Mouse (Mus musculus) stomach, embryonic 16.5 days (tissue): ENCODE measurements around the gene Epb41l2. TPM values are rescaled to one million over a fixed set of nuclear protein-coding genes. Genes with fewer than 3 reads are reported as not detected.

Experiments used
- ATAC-seq: fragments of 200-750 bp; cut with Nextera tagmentation; 2 replicates; pipeline ENCODE4 v1.8.0; 2017; ENCODE audit warnings: moderate number of reproducible peaks, moderate TSS enrichment; ENCODE audit not compliant: insufficient read depth, low FRiP score
- H3K27ac ChIP-seq: fragments of 300-500 bp; sonication (generic); 2 replicates; pipeline ENCODE4 v1.5.1; 2014; ENCODE audit warnings: low read length
- H3K27me3 ChIP-seq: fragments of 300-500 bp; sonication (generic); 2 replicates; pipeline ENCODE4 v1.6.1; 2014; ENCODE audit warnings: low read length, control low read depth, mixed read lengths; ENCODE audit not compliant: control insufficient read depth, insufficient read depth
- H3K36me3 ChIP-seq: fragments of 300-500 bp; sonication (generic); 2 replicates; pipeline ENCODE4 v1.6.1; 2014; ENCODE audit warnings: low read length; ENCODE audit not compliant: control insufficient read depth, insufficient read depth
- H3K4me1 ChIP-seq: fragments of 300-500 bp; sonication (generic); 2 replicates; pipeline ENCODE4 v1.6.1; 2014; ENCODE audit warnings: low read length, control low read depth, mixed read lengths; ENCODE audit not compliant: control insufficient read depth, insufficient read depth
- H3K4me2 ChIP-seq: fragments of 300-500 bp; sonication (generic); 2 replicates; pipeline ENCODE4 v1.6.1; 2014; ENCODE audit warnings: low read depth, low read length, mixed read lengths
- H3K4me3 ChIP-seq: fragments of 300-500 bp; sonication (generic); replicated peaks from 2 replicates; pipeline ENCODE4 v1.5.1; 2014; ENCODE audit warnings: mild to moderate bottlenecking, low read length
- H3K9ac ChIP-seq: fragments of 300-500 bp; sonication (generic); 2 replicates; pipeline ENCODE4 v1.6.1; 2014; ENCODE audit warnings: low read length
- H3K9me3 ChIP-seq: fragments of 300-500 bp; sonication (generic); replicated peaks from 2 replicates; pipeline ENCODE4 v1.6.1; 2016; ENCODE audit warnings: low read length, control low read depth; ENCODE audit not compliant: control insufficient read depth
- WGBS: fragments of 180-500 bp; shearing (Covaris S2); extraction: QIAGEN DNeasy Blood & Tissue Kit; methylation state at CpG from one replicate; pipeline ENCODE4 v1.1.7; 2014; 5-methylcytosine and 5-hydroxymethylcytosine counted together
- polyA plus RNA-seq: library from polyadenylated mRNA; unstranded; fragments of >200 nt; fragmentation: Nextera tagmentation; extraction: Ambion mirVana; gene quantifications from 2 replicates; pipeline ENCODE4 v1.2.1, GENCODE M21; 2015

The Epb41l2 gene
- polyA plus RNA-seq, 1 experiment from 2014 or later = 60.9 TPM

GRCm38 (mm10) chr10:25444198-25444783 lies 84.7 kb downstream of the Epb41l2 start:
- no peak overlapping the region for H3K9ac ChIP-seq
- 75% methylated on average over 5 of the region's 5 CpGs for WGBS

GRCm38 (mm10) chr10:25446953-25447525 lies 87.4 kb downstream of the Epb41l2 start:
- 58% methylated on average over 5 of the region's 5 CpGs for WGBS
- Histone ChIP-seq H3K4me3 (no peak overlapping the region), H3K4me1 (peaks cover 8% of the 10 kb centered on the region; the same call in 1 of the 2 replicates), H3K27ac (no peak overlapping the region; the same call in 1 of the 2 replicates), H3K36me3 (peaks cover 11% of the 10 kb centered on the region; the same call in 1 of the 2 replicates), H3K27me3 (no peaks in the 10 kb centered on the region), H3K4me2 (no peak overlapping the region), H3K9me3 (no peaks in the 10 kb centered on the region), H3K9ac (no peak overlapping the region)
- no peak; the same call in 1 of the 2 replicates for ATAC-seq

More at GRCm38 (mm10) chr10:25444198-25444783, 84.7 kb downstream of the Epb41l2 start:
- H3K36me3 ChIP-seq = peaks cover 11% of the 10 kb centered on the region; the same call in 1 of the 2 replicates
- peaks cover 8% of the 10 kb centered on the region; the same call in 1 of the 2 replicates for H3K4me1 ChIP-seq
- ATAC-seq = no peak
- H3K4me3 ChIP-seq = no peak overlapping the region
- H3K4me2 ChIP-seq = no peak overlapping the region
- no peaks in the 10 kb centered on the region for H3K9me3 ChIP-seq
- H3K27ac ChIP-seq = no peak overlapping the region
- H3K27me3 ChIP-seq = no peaks in the 10 kb centered on the region

- Histone ChIP-seq H3K4me2 (no peak overlapping the region), H3K4me3 (no peak overlapping the region), H3K27me3 (no peaks in the 10 kb centered on the region), H3K27ac (no peak overlapping the region), H3K36me3 (peaks cover 8% of the 10 kb centered on the region; the same call in 1 of the 2 replicates), H3K4me1 (peaks cover 8% of the 10 kb centered on the region; the same call in 1 of the 2 replicates), H3K9ac (no peak overlapping the region), H3K9me3 (no peaks in the 10 kb centered on the region)
- 75% methylated on average over 4 of the region's 4 CpGs for WGBS
- ATAC-seq = no peak
Observed at GRCm38 (mm10) chr10:25448676-25449075, 89.1 kb downstream of the Epb41l2 start.

GRCm38 (mm10) chr10:25449312-25450020 lies 89.9 kb downstream of the Epb41l2 start:
- 0 out of 2 replicates have a peak, but pooled peaks cover 2% of the 10 kb centered on the region for H3K36me3 ChIP-seq
- no peaks in the 10 kb centered on the region for H3K27me3 ChIP-seq
- H3K4me3 ChIP-seq = no peak overlapping the region
- peak overlapping the region; percentile 1; the same call in 1 of the 2 replicates for H3K4me2 ChIP-seq
- 26% methylated on average over 11 of the region's 11 CpGs for WGBS
- peak overlapping the region; percentile 1; the same call in 1 of the 2 replicates for H3K27ac ChIP-seq
- no peaks in the 10 kb centered on the region for H3K9me3 ChIP-seq
- no peak for ATAC-seq
- H3K9ac ChIP-seq = 0 out of 2 replicates have a peak overlapping the region, but pooled peaks have one; percentile 19
- peaks cover 8% of the 10 kb centered on the region; the same call in 1 of the 2 replicates for H3K4me1 ChIP-seq

- WGBS = 51% methylated on average over 9 of the region's 9 CpGs
- ATAC-seq = peak; percentile 50; the same call in 1 of the 2 replicates
Observed at GRCm38 (mm10) chr10:25453150-25453549, 93.6 kb downstream of the Epb41l2 start.

GRCm38 (mm10) chr10:25453772-25454171 lies 94.2 kb downstream of the Epb41l2 start:
- Histone ChIP-seq H3K27me3 (no peaks in the 10 kb centered on the region), H3K9me3 (no peaks in the 10 kb centered on the region), H3K36me3 (no peaks in the 10 kb centered on the region), H3K4me3 (no peak overlapping the region), H3K4me2 (no peak overlapping the region), H3K27ac (no peak overlapping the region), H3K4me1 (0 out of 2 replicates have a peak, but pooled peaks cover 5% of the 10 kb centered on the region), H3K9ac (no peak overlapping the region)
- 90% methylated on average over 10 of the region's 10 CpGs for WGBS
- no peak for ATAC-seq

More at GRCm38 (mm10) chr10:25453150-25453549, 93.6 kb downstream of the Epb41l2 start:
- Histone ChIP-seq H3K4me1 (0 out of 2 replicates have a peak, but pooled peaks cover 5% of the 10 kb centered on the region), H3K36me3 (no peaks in the 10 kb centered on the region), H3K27me3 (no peaks in the 10 kb centered on the region), H3K27ac (no peak overlapping the region), H3K4me2 (no peak overlapping the region), H3K4me3 (no peak overlapping the region), H3K9me3 (no peaks in the 10 kb centered on the region), H3K9ac (no peak overlapping the region)

GRCm38 (mm10) chr10:25457118-25457517 lies 97.5 kb downstream of the Epb41l2 start:
- 67% methylated on average over 6 of the region's 6 CpGs for WGBS
- no peaks in the 10 kb centered on the region for H3K27me3 ChIP-seq
- ATAC-seq = no peak
- no peak overlapping the region for H3K27ac ChIP-seq
- no peaks in the 10 kb centered on the region for H3K36me3 ChIP-seq
- no peaks in the 10 kb centered on the region for H3K4me1 ChIP-seq
- H3K9me3 ChIP-seq = no peaks in the 10 kb centered on the region
- H3K4me2 ChIP-seq = no peak overlapping the region
- no peak overlapping the region for H3K4me3 ChIP-seq
- H3K9ac ChIP-seq = no peak overlapping the region

GRCm38 (mm10) chr10:25457996-25458395 lies 98.4 kb downstream of the Epb41l2 start:
- no peak overlapping the region for H3K9ac ChIP-seq
- no peaks in the 10 kb centered on the region for H3K4me1 ChIP-seq
- H3K27ac ChIP-seq = no peak overlapping the region
- no peaks in the 10 kb centered on the region for H3K9me3 ChIP-seq
- H3K4me2 ChIP-seq = no peak overlapping the region
- no peak for ATAC-seq
- no peaks in the 10 kb centered on the region for H3K36me3 ChIP-seq
- no peak overlapping the region for H3K4me3 ChIP-seq
- 71% methylated on average over 4 of the region's 4 CpGs for WGBS
- H3K27me3 ChIP-seq = no peaks in the 10 kb centered on the region

- Histone ChIP-seq H3K4me2 (no peak overlapping the region), H3K36me3 (no peaks in the 10 kb centered on the region), H3K9ac (no peak overlapping the region), H3K4me3 (no peak overlapping the region), H3K27ac (no peak overlapping the region), H3K9me3 (no peaks in the 10 kb centered on the region), H3K4me1 (0 out of 2 replicates have a peak, but pooled peaks cover 2% of the 10 kb centered on the region), H3K27me3 (no peaks in the 10 kb centered on the region)
- no peak for ATAC-seq
- 60% methylated on average over 1 of the region's 1 CpGs for WGBS
Observed at GRCm38 (mm10) chr10:25461832-25462231, 102.2 kb downstream of the Epb41l2 start.
